Mouse (Mus musculus) effector memory CD4-positive, alpha-beta T cell, adult 5 months (primary cell): ENCODE data around the gene Dnajc8. TPM values are rescaled to one million over a fixed set of nuclear protein-coding genes. Genes with fewer than 3 reads are reported as not detected.

Source experiments
- polyA plus RNA-seq: library from polyadenylated mRNA; unstranded; fragments of 100-300 nt; shearing (Covaris generic); gene quantifications from one replicate; pipeline ENCODE4 v1.2.1, GENCODE M21; 2017

The Dnajc8 gene
- 198 TPM for polyA plus RNA-seq

DNA sequence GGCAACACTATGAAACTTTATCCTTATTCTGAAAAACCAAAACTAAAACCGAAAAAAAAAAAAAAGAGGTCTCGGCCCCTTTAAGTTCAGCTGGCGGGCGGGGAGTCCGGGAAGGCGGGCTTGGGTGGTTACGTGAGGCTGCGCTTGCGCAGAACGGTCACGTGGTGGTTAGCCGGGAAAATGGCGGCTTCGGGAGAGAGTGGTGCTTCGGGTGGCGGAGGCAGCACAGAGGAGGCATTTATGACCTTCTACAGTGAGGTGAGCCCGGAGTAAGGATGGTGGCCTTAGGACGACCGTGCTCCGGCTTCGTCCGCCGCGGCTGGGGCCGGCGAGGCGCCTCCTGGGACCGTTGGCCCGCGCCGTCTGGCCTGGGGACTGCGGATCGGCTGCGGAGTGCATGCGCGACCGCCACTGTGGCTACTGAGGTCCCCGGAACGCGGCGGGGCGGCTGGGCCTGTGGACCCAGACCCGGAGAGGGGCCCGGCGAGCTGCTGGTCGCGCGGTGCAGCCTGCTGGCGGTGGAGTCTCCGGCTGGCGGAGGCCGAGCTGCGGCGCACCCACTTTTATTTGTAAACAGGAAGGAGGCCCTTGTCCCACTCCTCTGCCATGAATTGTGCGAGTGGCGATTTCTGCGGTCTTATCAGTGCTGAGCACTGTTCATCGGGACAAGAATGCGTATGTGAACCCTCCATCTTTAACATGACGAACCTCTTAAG is at the start of gene Dnajc8:
Gene Dnajc8 (plus strand): TSS at position 145 of the 716 bp plus-strand sequence.

GRCm38 (mm10) chr4:132510352-132510798 is 25.0 kb upstream of the Dnajc8 start, which contains the start of gene Sesn2:
Sesn2 (minus strand) TSS chr4:132510501.

GRCm38 (mm10) chr4:132532981-132533916 is 2.1 kb upstream of the Dnajc8 start, which contains the start of gene Atpif1:
Atpif1 (minus strand) TSS chr4:132533659.

GRCm38 (mm10) chr4:132563965-132564364 is 28.6 kb downstream of the Dnajc8 start, which contains the start of gene Ptafr:
Ptafr (plus strand) TSS chr4:132564067.

Other genes with a start within 250 kb of the Dnajc8 start
- gene Rab42, start 232.2 kb upstream of the Dnajc8 start, polyA plus RNA-seq, result not detected
- 54.2 TPM for gene Trnau1ap, start 206.0 kb upstream of the Dnajc8 start, polyA plus RNA-seq
- 16.0 TPM for gene Rcc1, start 181.9 kb upstream of the Dnajc8 start, polyA plus RNA-seq
- 4.2 TPM for gene Phactr4, start 113.1 kb upstream of the Dnajc8 start, polyA plus RNA-seq
- gene Med18, start 71.6 kb upstream of the Dnajc8 start, polyA plus RNA-seq, result 8.8 TPM
- gene Sesn2, start 25.0 kb upstream of the Dnajc8 start, polyA plus RNA-seq, result 9.7 TPM
- 85.5 TPM for gene Atpif1, start 1.9 kb upstream of the Dnajc8 start, polyA plus RNA-seq
- gene Ptafr, start 28.5 kb downstream of the Dnajc8 start, polyA plus RNA-seq, result 0.20 TPM
- 37.3 TPM for gene Eya3, start 103.4 kb downstream of the Dnajc8 start, polyA plus RNA-seq
- 1.1 TPM for gene Xkr8, start 197.0 kb downstream of the Dnajc8 start, polyA plus RNA-seq
- 9.7 TPM for gene Smpdl3b, start 221.7 kb downstream of the Dnajc8 start, polyA plus RNA-seq
- gene Rpa2, start 232.8 kb downstream of the Dnajc8 start, polyA plus RNA-seq, result 120 TPM